Mouse (Mus musculus) retina, postnatal 7 days (tissue): ENCODE data around the gene Dclk1.

Experiments
- DNase-seq: peaks from one replicate; pipeline ENCODE4 v3.0.0-alpha.2; 2012; ENCODE audit warnings: low read depth, low spot score

Gene Dclk1

GRCm38 (mm10) chr3:55539400-55539799, 297.2 kb downstream of the Dclk1 start:
- DNase-seq = no peak

- no peak for DNase-seq
Measured at GRCm38 (mm10) chr3:55539811-55540293, 297.7 kb downstream of the Dclk1 start.

- no peak for DNase-seq
Measured at GRCm38 (mm10) chr3:55540406-55541140, 298.4 kb downstream of the Dclk1 start.

GRCm38 (mm10) chr3:55541799-55542198, 299.6 kb downstream of the Dclk1 start:
- DNase-seq = no peak

GRCm38 (mm10) chr3:55542310-55542709, 300.1 kb downstream of the Dclk1 start:
- DNase-seq = no peak

- DNase-seq = no peak
Measured at GRCm38 (mm10) chr3:55542947-55543346, 300.8 kb downstream of the Dclk1 start.

GRCm38 (mm10) chr3:55543929-55544684, 301.9 kb downstream of the Dclk1 start:
- DNase-seq = no peak

- no peak for DNase-seq
Measured at GRCm38 (mm10) chr3:55545296-55545695, 303.1 kb downstream of the Dclk1 start.

GRCm38 (mm10) chr3:55545916-55546315, 303.8 kb downstream of the Dclk1 start:
- DNase-seq = no peak

- no peak for DNase-seq
Measured at GRCm38 (mm10) chr3:55547106-55547505, 304.9 kb downstream of the Dclk1 start.

GRCm38 (mm10) chr3:55549376-55549775, 307.2 kb downstream of the Dclk1 start:
- no peak for DNase-seq

GRCm38 (mm10) chr3:55550962-55551361, 308.8 kb downstream of the Dclk1 start:
- no peak for DNase-seq

GRCm38 (mm10) chr3:55551912-55552311, 309.7 kb downstream of the Dclk1 start:
- no peak for DNase-seq

- no peak for DNase-seq
Measured at GRCm38 (mm10) chr3:55553031-55553430, 310.9 kb downstream of the Dclk1 start.

GRCm38 (mm10) chr3:55555848-55556247, 313.7 kb downstream of the Dclk1 start:
- DNase-seq = no peak

- no peak for DNase-seq
Measured at GRCm38 (mm10) chr3:55558570-55558969, 316.4 kb downstream of the Dclk1 start.

- DNase-seq = no peak
Measured at GRCm38 (mm10) chr3:55567476-55567875, 325.3 kb downstream of the Dclk1 start.

GRCm38 (mm10) chr3:55569539-55569938, 327.4 kb downstream of the Dclk1 start:
- DNase-seq = no peak

GRCm38 (mm10) chr3:55571034-55571433, 328.9 kb downstream of the Dclk1 start:
- no peak for DNase-seq

GRCm38 (mm10) chr3:55571552-55572296, 329.6 kb downstream of the Dclk1 start:
- DNase-seq = no peak

- no peak for DNase-seq
Measured at GRCm38 (mm10) chr3:55572297-55572681, 330.1 kb downstream of the Dclk1 start.

- no peak for DNase-seq
Measured at GRCm38 (mm10) chr3:55574003-55574402, 331.8 kb downstream of the Dclk1 start.
